Mouse (Mus musculus) testis, adult 2 months (tissue): ENCODE measurements around the gene Rpusd1. TPM values are rescaled to one million over a fixed set of nuclear protein-coding genes. Genes with fewer than 3 reads are reported as not detected.

Experiments used
- H3K27ac ChIP-seq: fragments of 200-500 bp; 2 replicates; pipeline ENCODE4 v1.5.1; 2012; ENCODE audit warnings: low read depth, low read length; ENCODE audit not compliant: control insufficient read depth, insufficient read depth
- H3K27me3 ChIP-seq: fragments of 200-500 bp; 2 replicates; pipeline ENCODE4 v1.6.1; 2012; ENCODE audit warnings: mild to moderate bottlenecking, low read length, moderate library complexity; ENCODE audit not compliant: control insufficient read depth, insufficient read depth
- H3K36me3 ChIP-seq: fragments of 200-500 bp; 2 replicates; pipeline ENCODE4 v1.6.1; 2012; ENCODE audit warnings: mild to moderate bottlenecking, low read length; ENCODE audit not compliant: control insufficient read depth, insufficient read depth
- H3K4me1 ChIP-seq: fragments of 200-500 bp; 2 replicates; pipeline ENCODE4 v1.6.1; 2012; ENCODE audit warnings: low read length; ENCODE audit not compliant: control insufficient read depth, insufficient read depth
- H3K4me3 ChIP-seq: fragments of 200-500 bp; 2 replicates; pipeline ENCODE4 v1.5.1; 2012; ENCODE audit warnings: low read depth, mild to moderate bottlenecking, low read length, moderate library complexity, mixed read lengths; ENCODE audit not compliant: control insufficient read depth
- CTCF ChIP-seq: fragments of 200-500 bp; IDR thresholded peaks from 2 replicates; pipeline ENCODE4 v1.5.1; 2012; ENCODE audit warnings: low read depth, mild to moderate bottlenecking, inconsistent platforms, low read length, moderate library complexity; ENCODE audit not compliant: control insufficient read depth, insufficient read depth, insufficient replicate concordance
- POLR2A ChIP-seq: fragments of 200-500 bp; IDR thresholded peaks from 2 replicates; pipeline ENCODE4 v1.6.1; 2012; ENCODE audit warnings: low read depth, mild to moderate bottlenecking, inconsistent platforms, low read length, moderate library complexity; ENCODE audit not compliant: control insufficient read depth
- polyA plus RNA-seq: library from polyadenylated mRNA; depleted of rRNA; stranded (reverse); fragments of >200 nt; gene quantifications from 2 replicates; pipeline ENCODE4 v1.2.3, GENCODE M21; 2012

Gene Rpusd1
- polyA plus RNA-seq, 1 experiment: 9.8 TPM

- TF ChIP-seq POLR2A (no peak), CTCF (peak; percentile 47; the same call in 1 of the 2 replicates)
Measured at GRCm38 (mm10) chr17:25700863-25701496, 26.5 kb upstream of the Rpusd1 start.

GRCm38 (mm10) chr17:25709994-25710393 is 17.5 kb upstream of the Rpusd1 start:
- Histone ChIP-seq H3K36me3 (no peaks in the 10 kb centered on the region), H3K27ac (no peak overlapping the region), H3K4me3 (no peak overlapping the region), H3K4me1 (no peaks in the 10 kb centered on the region), H3K27me3 (no peaks in the 10 kb centered on the region)
- no peak for TF ChIP-seq CTCF
- no peak for TF ChIP-seq POLR2A

More at GRCm38 (mm10) chr17:25700863-25701496, 26.5 kb upstream of the Rpusd1 start:
- no peak overlapping the region for H3K27ac ChIP-seq
- no peaks in the 10 kb centered on the region for H3K27me3 ChIP-seq
- H3K4me3 ChIP-seq: no peak overlapping the region
- no peaks in the 10 kb centered on the region for H3K36me3 ChIP-seq
- no peaks in the 10 kb centered on the region for H3K4me1 ChIP-seq

GRCm38 (mm10) chr17:25711136-25711535 is 16.3 kb upstream of the Rpusd1 start:
- Histone ChIP-seq H3K36me3 (no peaks in the 10 kb centered on the region), H3K4me1 (no peaks in the 10 kb centered on the region), H3K4me3 (no peak overlapping the region), H3K27ac (no peak overlapping the region), H3K27me3 (no peaks in the 10 kb centered on the region)
- TF ChIP-seq CTCF (no peak), POLR2A (no peak)

- no peak overlapping the region for H3K4me3 ChIP-seq
- peaks cover 8% of the 10 kb centered on the region for H3K4me1 ChIP-seq
- no peaks in the 10 kb centered on the region for H3K36me3 ChIP-seq
- TF ChIP-seq POLR2A: no peak
- H3K27me3 ChIP-seq: no peaks in the 10 kb centered on the region
- no peak overlapping the region for H3K27ac ChIP-seq
Measured at GRCm38 (mm10) chr17:25715627-25716026, 11.8 kb upstream of the Rpusd1 start.

- Histone ChIP-seq H3K4me1 (peaks cover 8% of the 10 kb centered on the region), H3K27ac (no peak overlapping the region), H3K4me3 (no peak overlapping the region), H3K27me3 (no peaks in the 10 kb centered on the region), H3K36me3 (no peaks in the 10 kb centered on the region)
- TF ChIP-seq POLR2A: no peak
- TF ChIP-seq CTCF: no peak
Measured at GRCm38 (mm10) chr17:25716130-25716529, 11.3 kb upstream of the Rpusd1 start.

- TF ChIP-seq POLR2A: no peak
- no peak for TF ChIP-seq CTCF
- Histone ChIP-seq H3K27ac (no peak within 1 kb of the TSS), H3K27me3 (no peaks in the 10 kb centered on the region), H3K36me3 (no peaks in the 10 kb centered on the region), H3K4me1 (peaks cover 8% of the 10 kb centered on the region), H3K4me3 (no peak within 1 kb of the TSS; the same call in 1 of the 2 replicates)
Measured at GRCm38 (mm10) chr17:25716711-25717637, 10.5 kb upstream of the Rpusd1 start, which contains the start of gene Gng13. Gng13 (plus strand) TSS chr17:25717171.

GRCm38 (mm10) chr17:25717691-25718090 is 9.8 kb upstream of the Rpusd1 start:
- H3K27ac ChIP-seq: no peak overlapping the region
- no peak for TF ChIP-seq POLR2A

More at GRCm38 (mm10) chr17:25717691-25718090, 9.8 kb upstream of the Rpusd1 start:
- Histone ChIP-seq H3K27me3 (no peaks in the 10 kb centered on the region), H3K4me3 (no peak overlapping the region; the same call in 1 of the 2 replicates), H3K4me1 (peaks cover 8% of the 10 kb centered on the region), H3K36me3 (no peaks in the 10 kb centered on the region)
